Mouse (Mus musculus): ENCODE measurements around the gene Ndufs3.
"Not testable (repeated sequence)": the region's sequence is repeated elsewhere in the genome, so short reads cannot be mapped to it uniquely, and the experiment has no call there.

Ndufs3 gene

DNA sequence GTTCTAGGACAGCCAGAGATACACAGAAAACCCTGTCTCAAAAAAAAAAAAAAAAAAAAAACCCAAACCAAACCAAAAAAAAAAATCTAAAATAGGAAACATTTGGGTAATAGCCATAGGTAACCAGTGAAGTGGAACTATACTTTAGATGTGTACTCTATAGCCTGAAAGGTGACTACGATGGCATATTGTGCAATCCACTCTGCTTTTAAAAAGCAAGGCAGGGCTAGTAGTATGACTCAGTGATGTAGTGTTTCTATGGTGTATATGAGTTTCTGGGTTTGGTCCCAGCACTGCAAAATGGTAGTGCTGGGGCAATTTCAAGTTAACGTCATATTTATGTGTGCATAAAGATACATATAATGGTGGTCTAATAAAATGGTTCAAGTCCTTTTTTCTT lies 2.1 kb upstream of the Ndufs3 start:
- DNase-seq (ENCODE audit: low spot score), result no peak

DNA sequence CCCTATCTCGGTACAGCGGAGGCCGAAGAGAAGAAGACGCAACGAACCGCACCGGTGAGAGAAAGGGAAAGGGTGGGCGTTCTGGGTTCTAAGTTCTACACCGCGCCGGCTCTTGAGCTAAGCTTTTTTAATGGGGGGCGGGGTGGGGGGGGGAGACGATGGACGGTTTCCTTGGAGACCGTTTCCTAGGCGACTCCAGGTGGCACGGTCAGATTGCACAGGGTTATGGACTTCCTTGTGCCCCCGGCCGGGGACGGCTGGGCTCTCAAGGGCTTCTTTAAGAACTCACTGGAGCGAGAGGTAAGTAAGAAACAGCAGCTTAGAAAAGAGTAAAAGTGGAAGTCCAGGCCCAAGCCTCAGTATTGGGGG lies 213 bp upstream of the Ndufs3 start:
- peak; percentile 68 for DNase-seq (ENCODE audit: low spot score)

DNA sequence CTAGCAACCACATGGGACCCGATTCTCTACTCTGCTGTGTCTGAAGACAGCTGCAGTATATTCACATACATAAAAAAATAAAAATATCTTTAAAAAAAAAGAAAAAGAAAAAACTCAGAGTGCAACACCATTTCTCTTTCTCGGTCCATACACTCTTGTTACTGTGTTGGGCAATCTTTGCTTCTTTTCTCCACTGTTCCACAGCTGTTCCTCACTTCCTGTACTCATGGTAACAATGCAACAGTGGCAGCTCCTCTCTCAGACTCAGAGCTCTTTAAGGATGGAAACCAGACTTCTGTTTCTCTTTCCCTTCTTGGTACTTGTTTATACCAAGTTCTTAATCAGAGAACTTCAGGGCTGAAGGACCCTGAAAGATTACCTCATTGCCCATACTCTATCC lies 1.2 kb downstream of the Ndufs3 start:
- DNase-seq (ENCODE audit: low spot score), result no peak

DNA sequence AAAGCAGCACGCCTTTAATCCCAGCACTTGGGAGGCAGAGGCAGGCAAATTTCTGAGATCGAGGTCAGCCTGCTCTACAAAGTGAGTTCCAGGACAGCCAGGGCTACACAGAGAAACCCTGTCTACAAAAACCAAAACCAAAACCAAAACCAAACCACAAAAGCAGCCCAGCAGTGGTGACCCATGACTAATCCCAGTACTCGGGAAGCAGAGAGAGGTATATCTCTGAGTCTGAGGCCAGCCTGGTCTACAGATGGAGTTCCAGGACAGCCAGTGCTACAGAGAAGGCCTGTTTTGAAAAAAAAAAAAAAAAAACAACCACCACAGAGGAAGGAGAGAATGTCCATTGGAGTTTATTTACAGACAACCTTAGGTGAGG lies 10.3 kb downstream of the Ndufs3 start:
- not testable (repeated sequence) for DNase-seq (ENCODE audit: low spot score)

DNA sequence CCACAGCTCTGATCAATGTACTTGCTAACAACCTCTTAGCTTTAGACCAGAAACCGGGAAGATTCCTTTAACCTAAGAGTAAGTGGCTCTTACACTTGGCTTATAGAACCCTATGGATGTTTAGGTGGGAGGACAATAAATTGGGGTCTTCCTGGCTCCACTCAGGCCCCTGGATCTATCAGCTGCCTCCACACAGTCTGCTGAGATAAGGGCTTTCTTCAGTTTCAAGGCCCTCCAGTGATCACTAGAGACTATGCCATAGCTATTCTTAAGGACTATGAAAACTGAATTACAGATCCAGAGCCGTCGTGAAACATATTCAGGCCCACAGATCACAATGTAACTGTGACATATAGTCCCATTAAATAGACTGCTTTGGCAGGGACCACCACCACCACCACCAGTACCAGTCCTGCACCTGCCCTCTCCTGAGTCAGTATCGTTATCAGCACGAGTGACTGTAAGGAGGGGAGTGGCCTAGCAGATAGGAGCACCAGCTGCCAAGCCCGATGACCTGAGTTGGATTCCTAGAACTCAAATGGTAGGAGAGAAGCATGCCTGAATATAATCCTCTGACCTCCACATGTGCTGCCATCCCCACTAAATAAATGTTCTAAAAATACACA lies 10.8 kb downstream of the Ndufs3 start:
- DNase-seq (ENCODE audit: low spot score), result peak; percentile 29

DNA sequence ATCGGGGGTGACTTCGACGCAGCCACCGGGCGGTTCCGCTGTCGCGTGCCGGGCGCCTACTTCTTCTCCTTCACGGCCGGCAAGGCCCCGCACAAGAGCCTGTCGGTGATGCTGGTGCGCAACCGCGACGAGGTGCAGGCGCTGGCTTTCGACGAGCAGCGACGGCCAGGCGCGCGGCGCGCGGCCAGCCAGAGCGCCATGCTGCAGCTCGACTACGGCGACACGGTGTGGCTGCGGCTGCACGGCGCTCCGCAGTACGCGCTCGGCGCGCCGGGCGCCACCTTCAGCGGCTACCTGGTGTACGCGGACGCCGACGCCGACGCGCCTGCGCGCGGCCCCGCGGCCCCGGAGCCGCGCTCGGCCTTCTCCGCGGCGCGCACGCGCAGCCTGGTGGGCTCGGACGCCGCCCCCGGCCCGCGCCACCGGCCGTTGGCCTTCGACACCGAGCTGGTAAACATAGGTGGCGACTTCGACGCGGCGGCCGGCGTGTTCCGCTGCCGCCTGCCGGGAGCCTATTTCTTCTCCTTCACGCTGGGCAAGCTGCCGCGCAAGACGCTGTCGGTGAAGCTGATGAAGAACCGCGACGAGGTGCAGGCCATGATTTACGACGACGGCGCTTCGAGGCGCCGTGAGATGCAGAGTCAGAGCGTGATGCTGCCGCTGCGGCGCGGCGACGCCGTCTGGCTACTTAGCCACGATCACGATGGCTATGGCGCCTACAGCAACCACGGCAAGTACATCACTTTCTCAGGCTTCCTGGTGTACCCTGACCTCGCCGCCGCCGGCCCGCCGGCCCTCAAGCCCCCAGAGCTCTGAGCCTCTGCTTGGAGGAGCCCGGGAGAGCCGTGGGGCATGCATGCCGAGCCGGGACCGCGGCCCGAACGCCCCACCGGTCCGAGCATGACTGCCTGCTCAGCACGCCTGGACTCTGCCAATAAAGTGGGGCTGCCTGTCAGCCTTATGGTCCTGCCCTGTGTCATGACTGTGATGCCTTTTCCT lies 14.8 kb downstream of the Ndufs3 start:
- peak; percentile 64 for DNase-seq (ENCODE audit: low spot score)

DNA sequence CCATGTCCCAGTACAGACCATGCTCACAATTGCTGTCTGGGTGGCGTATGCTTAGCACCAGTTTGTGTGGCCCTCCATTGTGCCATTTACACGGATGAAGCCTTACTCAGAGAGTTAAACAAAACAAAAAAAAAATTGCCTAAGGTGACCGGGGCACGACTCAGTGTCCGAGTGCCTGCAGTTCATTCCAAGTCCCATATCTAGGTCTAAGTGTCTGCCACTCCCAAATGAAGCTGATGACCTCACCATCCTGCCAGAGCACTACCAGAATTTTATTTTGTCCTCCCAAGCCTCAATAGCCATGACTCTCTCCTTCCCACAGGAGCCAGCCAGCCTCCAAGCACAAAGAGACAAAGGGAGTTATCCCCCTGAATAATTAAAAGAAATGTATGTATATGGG lies 17.0 kb downstream of the Ndufs3 start:
- DNase-seq (ENCODE audit: low spot score), result no peak

DNA sequence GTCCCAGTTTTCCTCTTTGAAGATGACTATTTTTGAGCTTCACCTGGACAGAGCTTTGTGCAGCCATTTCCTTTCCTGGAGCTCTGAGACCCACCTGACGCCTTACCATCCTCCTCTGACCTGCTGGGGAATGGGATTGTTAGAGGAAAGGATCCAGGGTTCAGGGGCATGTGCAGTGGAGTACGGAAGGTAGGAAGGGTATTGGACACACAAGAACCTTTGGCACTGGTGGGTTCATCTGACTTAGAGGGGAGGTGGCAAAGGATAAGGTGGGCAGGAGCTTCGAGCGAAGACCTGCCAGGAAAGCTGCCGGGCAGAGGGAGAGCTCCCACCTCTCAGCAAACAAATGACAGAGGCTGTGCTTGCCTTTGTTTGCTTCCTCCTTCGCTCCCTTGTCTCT lies 18.2 kb downstream of the Ndufs3 start:
- DNase-seq (ENCODE audit: low spot score), result no peak

DNA sequence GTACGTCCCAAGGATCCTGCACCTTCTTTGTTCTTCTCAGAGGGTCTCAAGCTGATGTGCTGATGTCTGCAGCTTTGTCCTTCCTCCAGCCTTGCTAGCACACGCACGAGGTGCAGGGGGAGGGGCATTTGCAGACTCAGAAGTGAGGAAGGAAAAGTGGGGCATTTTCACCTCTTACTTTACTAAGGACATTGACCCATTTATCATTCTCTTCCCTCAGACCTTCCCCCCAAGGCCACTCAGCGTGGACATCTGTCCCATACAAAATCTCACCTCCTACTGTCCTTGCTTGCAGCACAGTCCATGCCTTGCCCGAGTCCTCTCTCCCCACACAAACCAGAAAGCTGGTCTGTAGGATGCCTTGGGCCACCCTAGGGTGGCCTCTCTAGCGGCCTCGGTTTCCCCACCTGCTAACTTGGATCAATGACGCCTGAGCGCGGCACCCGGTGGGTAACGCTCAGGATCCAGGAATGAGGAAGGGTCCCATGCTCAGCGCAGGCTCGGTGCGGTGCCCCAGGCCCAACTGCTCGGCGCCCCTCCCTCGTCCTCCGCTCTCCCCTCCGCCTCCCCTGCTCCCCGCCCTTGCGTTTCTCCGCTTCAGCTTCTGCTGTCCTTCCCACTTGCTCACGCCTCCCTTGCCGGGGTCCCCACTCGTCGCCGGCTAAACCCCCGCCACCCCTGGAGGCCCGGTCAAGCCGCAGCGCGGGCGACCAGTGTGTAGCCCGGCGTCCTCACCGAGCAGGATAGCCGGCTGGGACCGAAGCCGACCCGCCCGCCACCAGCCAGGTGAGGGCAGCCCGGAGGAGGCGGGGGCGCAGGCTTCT lies 19.2 kb downstream of the Ndufs3 start, which contains the start of gene C1qtnf4:
Gene C1qtnf4 (plus strand): TSS at position 643 of the 824 bp plus-strand sequence.
- peak; percentile 60 for DNase-seq (ENCODE audit: low spot score)

DNA sequence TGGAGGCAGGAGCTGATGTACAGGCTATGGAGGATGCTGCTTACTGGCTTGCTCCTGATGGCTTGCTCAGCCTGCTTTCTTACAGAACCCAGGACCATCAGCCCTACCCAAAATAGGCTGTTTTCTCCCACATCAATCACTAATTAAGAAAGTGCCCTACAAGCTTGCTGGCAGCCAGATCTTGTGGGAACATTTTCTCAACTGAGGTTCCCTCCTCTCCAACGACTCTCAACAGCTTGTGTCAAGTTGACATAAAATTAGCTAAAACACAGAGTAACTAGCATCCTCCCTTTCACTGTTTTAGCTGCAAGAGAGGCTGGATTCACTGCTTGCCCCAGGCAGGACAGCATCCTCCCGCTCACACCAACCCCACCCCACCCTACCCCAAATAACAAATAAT lies 22.8 kb downstream of the Ndufs3 start:
- DNase-seq (ENCODE audit: low spot score), result no peak

DNA sequence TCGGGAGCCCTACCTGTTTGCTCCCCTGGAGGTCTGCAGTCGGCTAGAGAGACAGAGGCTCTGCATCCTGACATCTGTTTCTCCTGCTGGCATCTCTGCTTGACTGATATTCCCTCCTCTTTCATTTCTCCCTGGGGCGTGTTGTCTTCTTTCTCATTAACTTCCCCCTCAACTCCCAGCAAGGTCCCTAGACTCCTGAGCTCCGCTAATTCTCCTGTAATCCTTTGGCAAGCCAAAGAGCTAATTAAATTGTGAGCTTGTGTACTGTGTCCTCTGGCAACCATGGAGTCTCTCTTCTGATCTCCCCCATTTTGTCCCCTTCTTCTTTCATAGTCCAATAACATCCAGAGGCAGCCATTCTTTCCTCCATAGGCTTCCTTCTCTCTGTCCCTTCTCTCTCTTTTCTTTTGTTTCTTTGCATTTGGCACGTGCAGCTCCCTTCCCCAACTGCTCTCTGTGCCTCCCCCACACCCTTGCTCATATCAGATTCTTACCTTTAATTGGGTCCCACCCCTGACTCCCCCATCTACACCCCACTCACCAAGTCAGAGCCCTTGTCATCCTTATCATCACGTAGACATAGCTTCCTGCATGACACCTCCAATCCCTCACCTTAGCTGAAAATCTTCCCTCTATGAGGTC lies 24.4 kb downstream of the Ndufs3 start:
- DNase-seq (ENCODE audit: low spot score), result no peak

DNA sequence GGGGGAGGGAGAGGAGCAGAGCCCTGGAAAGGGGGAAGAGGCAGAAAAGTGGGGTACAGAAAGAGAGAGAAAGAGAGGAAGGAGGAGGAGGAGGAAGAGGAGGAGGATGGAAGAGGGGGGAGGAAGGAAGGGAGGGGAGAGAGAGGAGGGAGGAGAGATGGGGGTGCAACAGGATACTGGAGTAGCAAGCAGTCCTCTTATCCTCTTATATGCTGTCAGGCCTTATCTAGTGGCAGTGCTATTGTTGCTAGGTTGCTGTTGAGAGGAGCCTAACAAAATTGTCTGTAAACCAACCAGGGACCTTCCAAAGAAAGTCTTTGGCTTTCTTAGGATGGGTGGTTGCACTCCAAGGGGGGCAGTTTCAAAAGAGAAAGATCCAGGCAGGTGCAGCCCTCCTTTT lies 25.2 kb downstream of the Ndufs3 start:
- DNase-seq (ENCODE audit: low spot score), result no peak

DNA sequence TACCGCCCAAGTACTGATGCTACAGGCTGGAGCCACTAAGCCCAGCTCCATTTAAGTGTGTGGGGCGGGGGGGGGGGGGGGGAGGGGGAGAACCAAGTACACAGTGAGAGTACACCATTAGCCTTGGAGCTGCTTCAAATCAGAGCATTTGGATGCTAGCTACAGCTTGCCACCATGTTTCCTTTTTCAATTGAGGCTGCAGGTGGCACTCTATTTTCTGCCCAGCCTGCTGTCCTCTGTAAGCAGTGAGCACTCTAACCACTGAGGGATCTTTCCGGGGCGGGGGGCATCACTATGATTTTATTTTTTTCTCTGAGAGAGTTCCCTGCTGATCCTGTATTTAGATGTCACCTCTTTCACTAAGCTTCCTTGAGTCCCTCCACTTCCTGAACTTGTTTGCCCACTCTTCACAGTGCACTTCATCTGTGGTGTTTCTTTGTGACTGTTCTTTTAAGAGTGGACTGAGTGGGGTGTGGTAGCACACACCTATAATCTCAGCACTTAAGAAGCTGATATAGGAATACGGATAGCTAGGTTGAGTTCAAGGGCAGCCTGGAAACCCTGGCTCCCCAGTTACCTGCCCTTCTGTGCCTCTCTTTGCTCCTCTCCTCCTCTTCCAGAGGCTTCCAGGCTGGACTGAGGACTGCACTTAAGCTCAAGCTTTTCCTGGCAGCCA lies 26.9 kb downstream of the Ndufs3 start:
- DNase-seq (ENCODE audit: low spot score), result no peak

DNA sequence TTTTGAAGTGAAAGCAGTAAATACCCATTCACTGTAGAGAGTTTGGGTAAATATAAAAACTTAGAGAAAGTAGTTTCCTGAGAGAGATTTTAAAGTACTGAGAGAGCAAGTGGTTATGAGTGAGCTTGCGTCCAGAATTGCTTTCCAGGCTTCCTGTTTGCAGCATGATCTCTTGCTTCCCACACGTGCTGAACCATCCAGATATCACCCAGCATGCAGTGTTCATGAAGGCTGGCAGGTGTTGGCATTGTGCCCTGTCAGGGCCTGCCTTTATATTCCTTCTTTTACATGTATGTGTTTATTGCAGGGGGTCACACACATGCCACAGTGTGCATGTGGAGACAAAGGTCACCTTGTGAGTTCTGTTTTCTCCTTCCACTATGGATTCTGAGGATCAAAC lies 29.4 kb downstream of the Ndufs3 start:
- no peak for DNase-seq (ENCODE audit: low spot score)

DNA sequence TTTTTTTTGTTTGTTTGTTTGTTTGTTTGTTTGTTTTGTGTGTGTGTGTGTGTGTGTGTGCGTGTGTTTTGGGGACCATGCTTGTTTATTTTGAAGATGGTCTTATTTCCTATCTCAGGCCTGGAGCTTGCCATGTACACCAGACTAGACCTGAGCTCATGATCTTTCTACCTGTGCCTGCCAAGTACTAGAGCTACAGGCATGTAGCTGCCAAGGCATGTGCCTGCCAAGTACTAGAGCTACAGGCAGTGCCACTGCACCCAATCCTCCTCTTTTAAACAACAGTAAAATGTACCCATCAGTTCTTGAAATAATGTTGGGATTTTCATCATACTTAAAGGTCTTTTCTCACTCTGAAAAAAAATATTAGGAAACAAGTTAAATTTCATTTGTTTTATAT lies 30.6 kb downstream of the Ndufs3 start:
- DNase-seq (ENCODE audit: low spot score), result no peak

DNA sequence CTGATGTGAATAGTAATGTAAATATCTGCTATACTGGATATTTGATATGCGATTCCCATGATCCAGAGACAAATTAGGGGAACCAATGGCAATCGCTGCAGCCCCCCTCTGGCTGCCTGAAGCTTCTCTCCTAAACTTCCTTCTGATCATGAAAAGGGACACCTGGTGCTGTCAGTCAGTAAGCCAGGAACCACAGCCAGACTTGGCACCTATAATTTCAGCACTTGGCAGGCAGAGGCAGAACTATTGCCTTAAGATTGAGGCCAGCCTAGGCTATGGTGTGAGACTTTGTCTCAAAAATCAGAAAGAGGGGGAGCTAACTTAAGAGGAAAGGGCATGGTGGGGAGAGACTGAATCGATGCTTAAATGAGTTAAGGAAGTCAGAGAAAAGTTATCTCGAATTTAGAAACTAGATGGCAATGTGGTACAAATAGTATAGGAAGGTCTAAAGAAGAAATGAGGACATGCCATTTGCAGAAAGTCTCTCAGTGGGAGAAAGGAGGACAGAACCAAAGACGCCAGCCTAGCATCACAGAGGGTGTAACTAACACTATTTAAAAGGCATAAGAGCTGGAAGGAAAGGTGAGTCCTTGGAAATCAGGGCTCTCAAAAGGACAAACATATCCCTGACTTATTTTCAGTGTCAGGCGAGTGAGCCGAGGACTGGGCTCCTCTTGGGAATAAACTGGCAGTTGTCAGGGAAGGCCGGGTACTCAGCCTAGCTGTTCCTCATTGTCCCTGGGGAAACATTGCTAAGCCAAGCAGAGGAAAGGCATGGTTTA lies 33.3 kb downstream of the Ndufs3 start:
- DNase-seq (ENCODE audit: low spot score), result no peak

DNA sequence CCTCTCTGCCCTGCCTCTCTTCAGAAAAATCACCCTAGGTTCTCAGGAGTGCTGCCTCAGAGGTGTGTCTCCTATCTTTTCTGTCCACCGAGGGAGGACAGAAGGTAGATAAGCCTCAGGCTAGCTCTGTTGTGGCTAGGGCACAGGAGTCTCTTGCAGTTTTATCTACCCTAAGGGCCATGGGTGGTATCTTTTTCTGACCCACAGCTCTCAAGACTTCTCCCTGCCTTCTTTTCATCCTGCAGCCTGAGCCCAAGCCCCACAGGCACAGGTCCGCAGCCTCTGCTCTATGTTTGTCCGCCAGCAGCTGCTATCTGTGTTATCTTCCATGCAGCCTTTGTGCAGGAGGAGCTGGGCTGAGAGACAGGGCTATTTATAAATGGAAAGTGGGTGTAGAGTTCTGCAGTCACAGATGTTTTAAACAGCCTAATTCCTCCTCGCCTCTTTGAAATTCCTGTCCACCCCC lies 34.5 kb downstream of the Ndufs3 start:
- DNase-seq (ENCODE audit: low spot score), result peak; percentile 32

DNA sequence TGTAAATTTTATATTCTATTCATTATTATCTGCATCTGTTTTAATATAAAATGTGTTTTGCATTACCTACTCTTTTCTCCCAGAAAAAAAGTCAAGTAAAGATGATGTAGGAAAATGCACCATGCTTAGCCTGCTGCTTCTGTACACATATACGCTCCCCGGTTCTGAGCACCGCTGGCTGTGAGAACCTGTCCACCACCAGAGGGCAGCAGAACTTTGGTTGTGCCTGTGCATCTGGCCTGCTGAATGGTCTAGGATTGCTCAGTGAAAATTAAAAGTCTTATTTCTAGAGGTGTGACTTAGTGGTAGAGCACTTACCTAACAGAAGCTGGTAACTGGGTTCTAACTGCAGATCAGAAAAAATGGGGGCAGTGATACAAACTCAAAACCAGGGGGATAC lies 38.1 kb downstream of the Ndufs3 start:
- peak; percentile 91 for DNase-seq (ENCODE audit: low spot score)

DNA sequence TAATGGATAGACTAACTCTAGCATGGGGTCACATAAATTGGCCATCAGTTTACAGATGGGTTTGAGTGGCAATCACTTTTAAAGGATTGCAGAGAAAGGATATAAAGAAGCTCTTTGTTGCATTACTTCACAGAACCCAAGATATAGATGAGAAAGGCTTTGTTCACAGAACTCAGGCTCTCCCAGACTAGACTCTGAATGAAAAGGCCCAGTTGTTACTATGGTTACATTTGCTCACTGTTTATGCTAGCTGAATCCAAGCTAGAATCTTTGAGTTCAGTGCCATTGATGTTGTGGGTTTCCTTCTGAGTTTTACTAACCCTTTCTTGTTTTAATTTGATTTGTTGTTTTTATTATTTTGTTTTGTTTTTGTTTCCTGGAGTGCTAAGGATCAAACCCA lies 40.4 kb downstream of the Ndufs3 start:
- DNase-seq (ENCODE audit: low spot score), result no peak

DNA sequence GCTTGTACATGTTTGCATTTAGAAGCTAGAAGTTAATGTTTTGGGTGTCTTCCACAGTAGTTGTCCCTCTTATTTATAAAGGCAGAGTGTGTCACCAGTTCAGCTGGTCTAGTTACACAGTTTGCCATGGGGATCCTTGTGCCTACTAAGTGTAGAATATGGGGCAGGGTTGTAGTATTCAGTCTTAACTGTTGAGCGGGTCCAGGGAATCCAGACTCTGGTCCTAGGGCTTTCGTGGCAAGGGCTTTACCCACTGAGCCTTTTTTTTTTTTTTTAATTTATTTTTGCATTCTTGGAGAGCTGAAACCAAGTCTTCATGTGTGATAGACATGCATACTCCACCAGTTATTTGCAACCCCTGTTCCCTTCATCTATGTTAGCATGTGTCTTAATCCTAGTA lies 43.1 kb downstream of the Ndufs3 start:
- no peak for DNase-seq (ENCODE audit: low spot score)

DNA sequence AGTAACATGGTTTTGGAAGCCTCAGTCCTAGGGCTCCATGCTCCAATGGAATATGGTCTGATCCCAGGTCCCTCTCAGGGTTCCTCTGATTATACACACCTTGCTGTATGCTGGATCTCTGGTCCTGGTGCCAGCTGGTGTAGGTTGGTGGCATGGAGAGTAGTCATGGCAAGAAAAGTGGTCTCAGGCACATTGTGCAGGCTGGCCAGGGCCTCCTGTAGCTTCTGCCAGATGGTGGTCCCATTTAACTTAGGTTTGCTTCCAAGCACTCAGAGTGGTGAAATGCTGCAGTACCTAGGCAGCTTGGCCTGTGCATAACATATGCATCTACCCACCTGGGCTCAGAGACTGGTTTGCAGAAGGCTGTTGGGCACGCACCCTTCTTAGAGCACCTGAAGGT lies 54.2 kb downstream of the Ndufs3 start:
- no peak for DNase-seq (ENCODE audit: low spot score)

Data from embryo, embryonic 10 days (tissue).